Mouse (Mus musculus) left cerebral cortex, postnatal 4 days (tissue): ENCODE measurements around the gene Pacrg. TPM values are rescaled to one million over a fixed set of nuclear protein-coding genes. Genes with fewer than 3 reads are reported as not detected.
A peak's percentile ranks its signal among the peaks of the same experiment; 100 is the strongest.

Experiments
- DNase-seq: peaks from one replicate; pipeline ENCODE4 v3.0.0-alpha.2; 2022
- intact Hi-C: fragments of 180-260 bp; cut with DNase I; formaldehyde crosslinking; loops from one replicate; pipeline ENCODE4 v1.15.1; 2025
- total RNA-seq, 2 experiments: library from RNA; stranded (reverse); gene quantifications; 2 replicates each; pipeline ENCODE4 v1.2.3; 2021

Gene Pacrg
- total RNA-seq, 2 experiments from 2014 or later = 7.7 to 10.6 TPM

- intact Hi-C loops = no loop called here
- no peak for DNase-seq
Measured at GRCm38 (mm10) chr17:10627476-10627875, 212.6 kb downstream of the Pacrg start.

- DNase-seq = peak; percentile 21
- intact Hi-C loops = no loop called here
Measured at GRCm38 (mm10) chr17:10626299-10627095, 213.6 kb downstream of the Pacrg start.

GRCm38 (mm10) chr17:10624699-10625424, 215.2 kb downstream of the Pacrg start:
- intact Hi-C loops = no loop called here

GRCm38 (mm10) chr17:10620621-10621020, 219.5 kb downstream of the Pacrg start:
- DNase-seq = no peak
- intact Hi-C loops = no loop called here

More at GRCm38 (mm10) chr17:10624699-10625424, 215.2 kb downstream of the Pacrg start:
- DNase-seq = no peak

- intact Hi-C loops = no loop called here
- DNase-seq = no peak
Measured at GRCm38 (mm10) chr17:10619881-10620280, 220.2 kb downstream of the Pacrg start.

- intact Hi-C loops = no loop called here
Measured at GRCm38 (mm10) chr17:10617656-10618055, 222.5 kb downstream of the Pacrg start.

GRCm38 (mm10) chr17:10615611-10616010, 224.5 kb downstream of the Pacrg start:
- DNase-seq = no peak
- intact Hi-C loops = no loop called here

More at GRCm38 (mm10) chr17:10617656-10618055, 222.5 kb downstream of the Pacrg start:
- DNase-seq = peak; percentile 50

GRCm38 (mm10) chr17:10614696-10615095, 225.4 kb downstream of the Pacrg start:
- intact Hi-C loops = no loop called here

GRCm38 (mm10) chr17:10611626-10612025, 228.5 kb downstream of the Pacrg start:
- intact Hi-C loops = no loop called here
- no peak for DNase-seq

More at GRCm38 (mm10) chr17:10614696-10615095, 225.4 kb downstream of the Pacrg start:
- no peak for DNase-seq

- intact Hi-C loops = no loop called here
- DNase-seq = no peak
Measured at GRCm38 (mm10) chr17:10608146-10608545, 232.0 kb downstream of the Pacrg start.

- no peak for DNase-seq
Measured at GRCm38 (mm10) chr17:10606090-10606489, 234.0 kb downstream of the Pacrg start.

GRCm38 (mm10) chr17:10597741-10598140, 242.4 kb downstream of the Pacrg start:
- no peak for DNase-seq
- intact Hi-C loops = no loop called here

More at GRCm38 (mm10) chr17:10606090-10606489, 234.0 kb downstream of the Pacrg start:
- intact Hi-C loops = no loop called here

- intact Hi-C loops = no loop called here
- DNase-seq = no peak
Measured at GRCm38 (mm10) chr17:10589604-10590003, 250.5 kb downstream of the Pacrg start.

GRCm38 (mm10) chr17:10588922-10589400, 251.2 kb downstream of the Pacrg start:
- intact Hi-C loops = no loop called here
- no peak for DNase-seq

- intact Hi-C loops = no loop called here
- no peak for DNase-seq
Measured at GRCm38 (mm10) chr17:10583301-10583700, 256.8 kb downstream of the Pacrg start.

- intact Hi-C loops = no loop called here
- no peak for DNase-seq
Measured at GRCm38 (mm10) chr17:10575306-10575705, 264.8 kb downstream of the Pacrg start.

GRCm38 (mm10) chr17:10572436-10572835, 267.7 kb downstream of the Pacrg start:
- intact Hi-C loops = no loop called here
- DNase-seq = no peak

GRCm38 (mm10) chr17:10569270-10569669, 270.8 kb downstream of the Pacrg start:
- intact Hi-C loops = no loop called here

GRCm38 (mm10) chr17:10567411-10567810, 272.7 kb downstream of the Pacrg start:
- intact Hi-C loops = no loop called here
- DNase-seq = no peak

More at GRCm38 (mm10) chr17:10569270-10569669, 270.8 kb downstream of the Pacrg start:
- DNase-seq = no peak

GRCm38 (mm10) chr17:10564191-10564590, 275.9 kb downstream of the Pacrg start:
- intact Hi-C loops = no loop called here
- no peak for DNase-seq

- DNase-seq = no peak
- intact Hi-C loops = no loop called here
Measured at GRCm38 (mm10) chr17:10562871-10563270, 277.2 kb downstream of the Pacrg start.
